Mouse (Mus musculus) stomach, postnatal 0 days (tissue): ENCODE measurements around the gene Pspn.

Experiments used
- CTCF ChIP-seq: IDR thresholded peaks from 2 replicates; pipeline ENCODE4 v1.5.1; 2016; ENCODE audit warnings: antibody characterized with exemption, low read depth, mild to moderate bottlenecking, moderate library complexity
- EP300 ChIP-seq: optimal IDR thresholded peaks from 2 replicates; pipeline ENCODE3; 2016; ENCODE audit warnings: antibody characterized with exemption

DNA sequence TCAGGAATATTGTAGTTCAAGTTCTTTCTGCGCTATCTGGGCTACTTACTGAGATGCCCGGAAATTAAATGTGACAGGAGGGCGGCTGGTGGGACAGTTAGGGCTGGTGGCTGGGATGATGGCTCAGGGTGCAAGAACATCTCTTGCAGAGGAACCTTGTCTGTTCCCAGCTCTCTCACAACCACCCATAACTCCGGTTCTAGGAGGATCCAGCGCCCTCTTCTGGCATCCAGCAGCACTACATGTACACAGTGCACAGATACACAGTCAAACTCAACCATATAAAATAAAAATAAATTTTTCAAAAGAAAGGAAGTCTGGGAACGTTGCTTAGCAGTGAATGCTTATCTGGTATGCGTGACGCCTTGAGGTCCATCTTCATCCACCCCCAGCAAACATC lies 39.2 kb upstream of the Pspn start:
- peak; percentile 44 for TF ChIP-seq CTCF
- TF ChIP-seq EP300, result no peak
